Mouse (Mus musculus): ENCODE measurements around the gene Ptpru. TPM values are rescaled to one million over a fixed set of nuclear protein-coding genes. Genes with fewer than 3 reads are reported as not detected.

Ptpru gene
- polyA plus RNA-seq, 1 experiment from 2014 or later = 20.8 TPM

DNA sequence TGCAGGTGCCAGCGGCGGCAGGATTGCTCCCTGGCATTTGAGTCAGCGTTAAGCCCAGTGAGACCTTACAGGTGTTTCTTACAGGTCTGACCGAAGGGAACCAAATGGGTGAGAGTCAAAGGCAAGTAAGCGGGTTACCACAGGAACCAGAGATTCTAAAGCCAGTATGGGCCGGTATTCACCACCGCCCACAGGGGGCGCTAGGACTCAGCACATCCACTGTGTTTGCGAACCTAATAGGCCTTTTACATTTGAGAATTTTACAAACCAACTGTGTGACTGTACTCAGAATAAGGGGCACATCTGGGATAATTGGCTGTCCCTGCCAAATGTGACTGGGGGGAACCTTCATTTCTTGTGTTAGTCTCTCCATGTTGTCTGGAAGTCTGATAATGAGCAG is 54.1 kb downstream of the Ptpru start:
- ATAC-seq (ENCODE audit: low FRiP score, low TSS enrichment) (no peak), DNase-seq (peak; percentile 80)

DNA sequence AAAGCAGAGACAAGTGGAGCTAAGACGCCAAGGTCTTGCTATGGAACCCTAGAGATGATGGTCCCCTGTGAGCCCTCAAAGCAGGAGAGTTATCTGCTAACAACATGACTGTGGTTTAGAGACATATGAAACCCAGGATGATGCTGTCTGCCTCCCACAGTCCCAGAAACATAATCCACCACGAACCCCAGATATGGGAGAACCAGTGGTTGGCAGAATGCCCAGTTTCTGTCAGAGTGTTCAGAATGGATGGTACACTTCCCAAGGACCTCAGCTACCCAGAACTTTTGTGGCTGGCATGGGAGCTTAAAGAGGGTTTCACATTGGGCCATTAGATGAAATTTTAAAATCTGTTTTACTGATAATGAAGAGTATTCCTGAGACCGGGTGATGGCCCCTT is 57.1 kb downstream of the Ptpru start:
- Histone ChIP-seq H3K9ac (replicated peaks; ENCODE audit: low read length) (no peak overlapping the region), H3K27ac (replicated peaks; ENCODE audit: low read depth, low read length) (no peak overlapping the region), H3K4me3 (replicated peaks; ENCODE audit: low read depth, low read length) (no peak overlapping the region), H3K9me3 (ENCODE audit: control insufficient read depth, low read length) (no peaks in the 10 kb centered on the region), H3K4me2 (ENCODE audit: low read length) (no peak overlapping the region), H3K4me1 (ENCODE audit: control insufficient read depth, insufficient read depth, low read length) (no peaks in the 10 kb centered on the region), H3K27me3 (ENCODE audit: control insufficient read depth, insufficient read depth, low read length) (no peaks in the 10 kb centered on the region), H3K36me3 (ENCODE audit: control insufficient read depth, insufficient read depth, low read length) (no peaks in the 10 kb centered on the region)
- ATAC-seq (ENCODE audit: low FRiP score, low TSS enrichment) (no peak), DNase-seq (peak; percentile 57)
- 52% methylated on average over 3 of the region's 3 CpGs for WGBS

More for the DNA sequence above, 54.1 kb downstream of the Ptpru start:
- Histone ChIP-seq H3K4me2 (ENCODE audit: low read length) (no peak overlapping the region), H3K9ac (replicated peaks; ENCODE audit: low read length) (no peak overlapping the region), H3K4me3 (replicated peaks; ENCODE audit: low read depth, low read length) (no peak overlapping the region), H3K27me3 (ENCODE audit: control insufficient read depth, insufficient read depth, low read length) (no peaks in the 10 kb centered on the region), H3K36me3 (ENCODE audit: control insufficient read depth, insufficient read depth, low read length) (no peaks in the 10 kb centered on the region), H3K4me1 (ENCODE audit: control insufficient read depth, insufficient read depth, low read length) (no peaks in the 10 kb centered on the region), H3K27ac (replicated peaks; ENCODE audit: low read depth, low read length) (no peak overlapping the region), H3K9me3 (ENCODE audit: control insufficient read depth, low read length) (no peaks in the 10 kb centered on the region)
- WGBS = 12% methylated on average over 9 of the region's 9 CpGs

DNA sequence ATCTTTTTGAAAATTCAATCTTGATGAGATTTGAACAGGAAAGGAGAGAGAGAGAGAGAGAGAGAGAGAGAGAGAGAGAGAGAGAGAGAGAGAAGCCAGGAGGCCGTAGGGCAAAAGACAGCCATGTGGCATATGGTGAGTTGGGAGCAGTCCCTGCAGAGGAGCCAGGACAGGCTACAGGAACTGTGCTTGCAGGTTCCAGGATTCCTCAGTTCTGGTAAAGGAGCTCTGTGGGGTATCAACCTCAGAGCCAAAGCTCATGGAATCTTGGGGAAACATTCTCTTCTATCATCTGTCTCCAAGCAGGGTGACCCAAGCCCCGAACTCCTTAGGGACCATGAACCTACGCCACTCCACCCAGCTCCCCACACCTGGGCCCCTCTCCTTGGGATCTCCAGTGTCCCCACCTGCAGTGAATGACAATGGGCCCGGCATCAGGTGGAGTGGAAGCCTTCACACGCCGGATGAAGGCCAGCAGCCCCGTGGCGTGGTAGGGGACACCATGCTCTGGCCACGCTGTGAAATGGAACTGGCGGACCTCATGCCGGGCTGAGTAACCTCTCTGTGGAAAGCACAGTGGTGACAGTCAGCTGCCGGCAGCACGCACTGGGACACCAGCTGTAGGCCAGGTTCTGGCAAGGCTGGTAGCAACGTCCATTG is 59.3 kb downstream of the Ptpru start:
- H3K4me1 ChIP-seq (ENCODE audit: control insufficient read depth, insufficient read depth, low read length) = no peaks in the 10 kb centered on the region
- no peak overlapping the region for H3K4me3 ChIP-seq (replicated peaks; ENCODE audit: low read depth, low read length)
- no peak for DNase-seq
- no peak overlapping the region for H3K27ac ChIP-seq (replicated peaks; ENCODE audit: low read depth, low read length)
- no peak for ATAC-seq (ENCODE audit: low FRiP score, low TSS enrichment)
- no peaks in the 10 kb centered on the region for H3K27me3 ChIP-seq (ENCODE audit: control insufficient read depth, insufficient read depth, low read length)
- no peak overlapping the region for H3K9ac ChIP-seq (replicated peaks; ENCODE audit: low read length)
- WGBS = 87% methylated on average over 14 of the region's 14 CpGs
- no peaks in the 10 kb centered on the region for H3K9me3 ChIP-seq (ENCODE audit: control insufficient read depth, low read length)
- no peaks in the 10 kb centered on the region for H3K36me3 ChIP-seq (ENCODE audit: control insufficient read depth, insufficient read depth, low read length)
- H3K4me2 ChIP-seq (ENCODE audit: low read length) = no peak overlapping the region

DNA sequence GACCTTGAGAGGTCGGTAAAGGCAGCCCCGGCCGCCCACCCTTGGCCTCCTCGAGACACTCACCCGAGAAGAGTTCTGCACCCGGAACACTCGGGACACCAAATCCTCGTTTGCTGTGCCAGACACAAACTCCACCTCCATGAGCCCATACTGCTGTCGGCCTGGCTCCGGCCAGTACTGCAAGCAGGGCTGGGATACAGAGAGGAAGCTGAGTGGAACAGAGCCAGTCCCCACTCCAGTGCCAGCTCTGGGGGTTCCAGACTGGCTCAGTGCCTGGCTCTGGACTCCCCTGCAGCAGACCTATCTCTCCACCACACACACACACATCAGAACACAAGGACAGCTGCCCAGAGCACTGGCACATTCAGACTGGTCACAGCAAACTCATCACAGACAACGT is 66.7 kb downstream of the Ptpru start:
- Histone ChIP-seq H3K36me3 (ENCODE audit: control insufficient read depth, insufficient read depth, low read length) (no peaks in the 10 kb centered on the region), H3K4me2 (ENCODE audit: low read length) (no peak overlapping the region), H3K27me3 (ENCODE audit: control insufficient read depth, insufficient read depth, low read length) (no peaks in the 10 kb centered on the region), H3K4me1 (ENCODE audit: control insufficient read depth, insufficient read depth, low read length) (no peaks in the 10 kb centered on the region), H3K27ac (replicated peaks; ENCODE audit: low read depth, low read length) (no peak overlapping the region), H3K4me3 (replicated peaks; ENCODE audit: low read depth, low read length) (no peak overlapping the region), H3K9ac (replicated peaks; ENCODE audit: low read length) (no peak overlapping the region), H3K9me3 (ENCODE audit: control insufficient read depth, low read length) (no peaks in the 10 kb centered on the region)
- 87% methylated on average over 11 of the region's 11 CpGs for WGBS
- DNase-seq (no peak), ATAC-seq (ENCODE audit: low FRiP score, low TSS enrichment) (no peak)

DNA sequence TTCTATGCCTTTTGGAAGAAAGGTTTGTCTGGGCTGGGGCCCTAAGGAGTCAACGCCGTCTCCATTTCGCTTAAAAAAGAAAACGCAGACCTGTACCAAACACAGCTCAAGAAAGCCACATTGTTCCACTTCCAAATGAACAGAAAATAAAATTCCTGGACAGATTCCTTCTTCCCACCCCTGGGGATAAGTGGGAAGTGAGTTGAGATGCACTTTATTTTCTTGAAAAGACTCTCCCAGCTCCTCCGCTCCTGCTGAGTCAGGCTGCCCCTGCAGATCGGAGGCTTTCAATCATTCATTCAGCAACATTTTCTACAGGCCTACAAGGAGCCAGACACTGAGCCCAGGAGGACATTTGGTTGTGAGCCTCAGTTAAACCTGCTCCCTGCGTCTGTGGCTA is 74.2 kb downstream of the Ptpru start:
- Histone ChIP-seq H3K4me3 (replicated peaks; ENCODE audit: low read depth, low read length) (no peak overlapping the region), H3K27ac (replicated peaks; ENCODE audit: low read depth, low read length) (no peak overlapping the region), H3K4me2 (ENCODE audit: low read length) (no peak overlapping the region), H3K9me3 (ENCODE audit: control insufficient read depth, low read length) (no peaks in the 10 kb centered on the region), H3K4me1 (ENCODE audit: control insufficient read depth, insufficient read depth, low read length) (no peaks in the 10 kb centered on the region), H3K36me3 (ENCODE audit: control insufficient read depth, insufficient read depth, low read length) (no peaks in the 10 kb centered on the region), H3K27me3 (ENCODE audit: control insufficient read depth, insufficient read depth, low read length) (no peaks in the 10 kb centered on the region), H3K9ac (replicated peaks; ENCODE audit: low read length) (no peak overlapping the region)
- 93% methylated on average over 7 of the region's 7 CpGs for WGBS
- DNase-seq (no peak), ATAC-seq (ENCODE audit: low FRiP score, low TSS enrichment) (no peak)

DNA sequence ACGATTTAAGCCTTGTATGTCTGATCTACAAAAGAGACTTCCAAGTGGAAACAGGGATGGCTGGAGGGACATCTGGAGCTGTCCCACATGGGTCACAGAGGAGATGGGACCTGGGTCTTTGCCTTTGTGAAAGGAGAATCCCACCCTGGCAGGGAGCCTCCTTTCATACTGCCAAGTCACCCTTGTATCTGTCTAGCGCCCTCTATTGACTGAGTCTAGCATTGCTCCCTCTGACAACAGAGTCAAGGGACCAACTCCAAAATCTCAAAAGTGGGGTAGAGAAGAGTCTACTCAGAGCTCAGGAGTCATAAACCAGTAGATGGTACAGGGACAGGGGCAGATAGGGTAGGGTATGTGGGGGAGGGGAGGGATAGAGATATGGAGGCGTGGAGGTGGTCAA is 74.6 kb downstream of the Ptpru start:
- Histone ChIP-seq H3K36me3 (ENCODE audit: control insufficient read depth, insufficient read depth, low read length) (no peaks in the 10 kb centered on the region), H3K9ac (replicated peaks; ENCODE audit: low read length) (no peak overlapping the region), H3K27me3 (ENCODE audit: control insufficient read depth, insufficient read depth, low read length) (no peaks in the 10 kb centered on the region), H3K9me3 (ENCODE audit: control insufficient read depth, low read length) (no peaks in the 10 kb centered on the region), H3K4me3 (replicated peaks; ENCODE audit: low read depth, low read length) (no peak overlapping the region), H3K27ac (replicated peaks; ENCODE audit: low read depth, low read length) (no peak overlapping the region), H3K4me1 (ENCODE audit: control insufficient read depth, insufficient read depth, low read length) (no peaks in the 10 kb centered on the region), H3K4me2 (ENCODE audit: low read length) (no peak overlapping the region)
- no peak for ATAC-seq (ENCODE audit: low FRiP score, low TSS enrichment)
- DNase-seq = no peak
- 65% methylated on average over 3 of the region's 3 CpGs for WGBS

DNA sequence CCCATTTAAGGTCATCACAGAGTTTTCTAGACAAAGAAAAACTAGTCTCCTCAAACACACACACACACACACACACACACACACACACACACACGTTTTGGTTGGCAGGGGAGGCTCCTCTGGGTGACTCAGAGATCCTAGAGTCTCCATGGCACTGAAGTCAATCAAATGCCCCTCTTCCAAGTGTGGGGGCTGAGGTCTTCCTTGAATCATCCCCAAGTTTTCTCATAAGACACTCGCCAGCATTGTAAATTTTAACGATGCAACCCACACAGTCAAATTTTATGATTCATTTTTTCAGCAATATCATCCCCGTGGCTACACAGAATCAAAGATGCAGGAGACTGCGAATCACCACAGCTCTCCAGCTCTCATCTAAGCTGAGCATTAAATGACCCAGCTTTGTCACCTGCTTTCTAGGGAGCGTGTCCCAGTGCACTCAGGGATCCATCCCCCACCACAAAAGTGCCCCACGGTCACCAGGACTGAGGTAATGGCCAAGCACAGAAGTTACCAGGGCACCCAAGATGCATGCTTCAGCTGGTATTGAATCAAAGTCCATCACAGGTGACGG is 75.8 kb downstream of the Ptpru start:
- DNase-seq (no peak), ATAC-seq (ENCODE audit: low FRiP score, low TSS enrichment) (no peak)
- Histone ChIP-seq H3K36me3 (ENCODE audit: control insufficient read depth, insufficient read depth, low read length) (no peaks in the 10 kb centered on the region), H3K9me3 (ENCODE audit: control insufficient read depth, low read length) (no peaks in the 10 kb centered on the region), H3K9ac (replicated peaks; ENCODE audit: low read length) (no peak overlapping the region), H3K27ac (replicated peaks; ENCODE audit: low read depth, low read length) (no peak overlapping the region), H3K4me3 (replicated peaks; ENCODE audit: low read depth, low read length) (no peak overlapping the region), H3K4me1 (ENCODE audit: control insufficient read depth, insufficient read depth, low read length) (no peaks in the 10 kb centered on the region), H3K4me2 (ENCODE audit: low read length) (no peak overlapping the region), H3K27me3 (ENCODE audit: control insufficient read depth, insufficient read depth, low read length) (no peaks in the 10 kb centered on the region)
- WGBS = 82% methylated on average over 8 of the region's 8 CpGs

DNA sequence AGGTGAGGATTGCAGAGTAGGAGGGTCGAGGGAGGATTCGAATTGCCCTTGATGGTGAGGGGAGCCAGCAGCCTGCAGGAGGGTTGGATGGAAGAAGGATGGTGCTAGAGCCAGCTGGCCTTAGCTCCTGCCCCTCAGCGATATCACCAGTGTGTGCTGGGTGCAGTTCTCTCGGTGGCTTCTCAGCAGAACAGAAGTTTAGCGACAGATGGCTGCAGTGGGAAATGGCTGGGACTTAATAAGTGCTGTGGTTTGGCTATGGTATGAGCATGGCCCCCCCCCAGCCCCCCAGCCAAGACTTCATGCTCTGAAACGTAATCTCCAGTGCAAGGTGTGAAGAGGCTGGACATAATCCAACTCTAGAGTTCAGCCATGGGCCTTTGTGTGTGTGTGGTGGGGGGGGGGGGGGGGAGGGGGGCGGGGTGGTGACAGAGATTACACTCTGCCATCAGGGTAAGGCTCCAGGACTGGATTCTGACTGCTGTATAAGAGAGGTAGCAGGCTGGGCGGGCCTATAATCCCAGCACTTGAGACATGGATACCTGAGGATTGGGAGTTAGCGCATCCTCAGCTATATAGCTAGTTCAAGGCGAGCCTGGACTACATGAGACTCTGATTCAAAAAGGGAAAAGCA is 85.8 kb downstream of the Ptpru start:
- no peaks in the 10 kb centered on the region for H3K36me3 ChIP-seq (ENCODE audit: control insufficient read depth, insufficient read depth, low read length)
- DNase-seq (peak; percentile 12), ATAC-seq (ENCODE audit: low FRiP score, low TSS enrichment) (no peak)
- H3K4me2 ChIP-seq (ENCODE audit: low read length) = no peak overlapping the region
- no peaks in the 10 kb centered on the region for H3K4me1 ChIP-seq (ENCODE audit: control insufficient read depth, insufficient read depth, low read length)
- no peak overlapping the region for H3K9ac ChIP-seq (replicated peaks; ENCODE audit: low read length)
- H3K27me3 ChIP-seq (ENCODE audit: control insufficient read depth, insufficient read depth, low read length) = no peaks in the 10 kb centered on the region
- H3K27ac ChIP-seq (replicated peaks; ENCODE audit: low read depth, low read length) = no peak overlapping the region
- H3K4me3 ChIP-seq (replicated peaks; ENCODE audit: low read depth, low read length) = no peak overlapping the region
- no peaks in the 10 kb centered on the region for H3K9me3 ChIP-seq (ENCODE audit: control insufficient read depth, low read length)
- WGBS = 62% methylated on average over 10 of the region's 10 CpGs

DNA sequence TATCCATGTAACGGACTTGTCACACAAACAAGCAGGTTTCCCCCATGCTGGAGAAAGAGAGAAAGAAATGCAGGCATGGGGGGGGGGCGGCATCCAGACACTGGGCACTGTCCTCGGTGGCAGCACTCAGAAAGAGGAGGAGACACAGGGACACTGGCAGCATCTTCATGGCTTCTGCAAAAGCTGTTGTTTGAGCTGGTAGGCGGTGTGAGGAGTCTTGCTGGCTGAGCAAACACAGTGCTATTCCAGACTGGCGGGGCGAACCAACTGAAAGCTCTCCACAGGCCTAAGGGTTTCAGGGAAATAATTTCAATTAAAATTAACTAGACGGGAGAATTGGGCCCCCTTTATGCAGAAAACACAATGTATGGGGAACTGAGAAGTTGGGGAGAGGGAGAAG is 86.5 kb downstream of the Ptpru start:
- H3K27ac ChIP-seq (replicated peaks; ENCODE audit: low read depth, low read length) = no peak overlapping the region
- no peak overlapping the region for H3K4me3 ChIP-seq (replicated peaks; ENCODE audit: low read depth, low read length)
- no peaks in the 10 kb centered on the region for H3K36me3 ChIP-seq (ENCODE audit: control insufficient read depth, insufficient read depth, low read length)
- H3K4me1 ChIP-seq (ENCODE audit: control insufficient read depth, insufficient read depth, low read length) = no peaks in the 10 kb centered on the region
- no peak for DNase-seq
- WGBS = 52% methylated on average over 7 of the region's 7 CpGs
- ATAC-seq (ENCODE audit: low FRiP score, low TSS enrichment) = no peak
- no peak overlapping the region for H3K9ac ChIP-seq (replicated peaks; ENCODE audit: low read length)
- H3K4me2 ChIP-seq (ENCODE audit: low read length) = no peak overlapping the region
- no peaks in the 10 kb centered on the region for H3K9me3 ChIP-seq (ENCODE audit: control insufficient read depth, low read length)
- H3K27me3 ChIP-seq (ENCODE audit: control insufficient read depth, insufficient read depth, low read length) = no peaks in the 10 kb centered on the region

All from midbrain, embryonic 14.5 days (tissue).